Mouse (Mus musculus): ENCODE results near the gene Vmn2r71. TPM values are rescaled to one million over a fixed set of nuclear protein-coding genes. Genes with fewer than 3 reads are reported as not detected.

Gene Vmn2r71
- 0.23 and 0.43 TPM in 2 replicates for polyA plus RNA-seq (2012; rRNA removed)

GRCm38 (mm10) chr7:85562787-85563186, at the start of gene Vmn2r71:
Vmn2r71 (plus strand) TSS chr7:85563087.
- H3K4me1 ChIP-seq (ENCODE audit: control insufficient read depth, insufficient read depth, low read length) = no peaks in the 10 kb centered on the region
- TF ChIP-seq POLR2A (IDR thresholded peaks at IDR 0.05; ENCODE audit: control insufficient read depth, low read depth, low read length) (no peak), CTCF (IDR thresholded peaks at IDR 0.05; ENCODE audit: control insufficient read depth, insufficient read depth, insufficient replicate concordance, low read depth, low read length) (no peak)
- no peak within 1 kb of the TSS for H3K27ac ChIP-seq (ENCODE audit: control insufficient read depth, insufficient read depth, low read depth, low read length)
- no peak within 1 kb of the TSS for H3K4me3 ChIP-seq (ENCODE audit: control insufficient read depth, low read depth, low read length)
- H3K36me3 ChIP-seq (ENCODE audit: control insufficient read depth, insufficient read depth, low read length) = no peaks in the 10 kb centered on the region
- no peaks in the 10 kb centered on the region for H3K27me3 ChIP-seq (ENCODE audit: control insufficient read depth, insufficient read depth, low read length)

- H3K27ac ChIP-seq (ENCODE audit: control insufficient read depth, insufficient read depth, low read depth, low read length) = no peak overlapping the region
Observed at GRCm38 (mm10) chr7:85542108-85542507, 20.8 kb upstream of the Vmn2r71 start.

GRCm38 (mm10) chr7:85543118-85543517, 19.8 kb upstream of the Vmn2r71 start:
- Histone ChIP-seq H3K4me1 (ENCODE audit: control insufficient read depth, insufficient read depth, low read length) (no peaks in the 10 kb centered on the region), H3K36me3 (ENCODE audit: control insufficient read depth, insufficient read depth, low read length) (no peaks in the 10 kb centered on the region), H3K4me3 (ENCODE audit: control insufficient read depth, low read depth, low read length) (no peak overlapping the region), H3K27ac (ENCODE audit: control insufficient read depth, insufficient read depth, low read depth, low read length) (no peak overlapping the region), H3K27me3 (ENCODE audit: control insufficient read depth, insufficient read depth, low read length) (no peaks in the 10 kb centered on the region)
- TF ChIP-seq CTCF (IDR thresholded peaks at IDR 0.05; ENCODE audit: control insufficient read depth, insufficient read depth, insufficient replicate concordance, low read depth, low read length) (no peak), POLR2A (IDR thresholded peaks at IDR 0.05; ENCODE audit: control insufficient read depth, low read depth, low read length) (no peak)

More at GRCm38 (mm10) chr7:85542108-85542507, 20.8 kb upstream of the Vmn2r71 start:
- no peak overlapping the region for H3K4me3 ChIP-seq (ENCODE audit: control insufficient read depth, low read depth, low read length)
- TF ChIP-seq POLR2A (IDR thresholded peaks at IDR 0.05; ENCODE audit: control insufficient read depth, low read depth, low read length) (no peak), CTCF (IDR thresholded peaks at IDR 0.05; ENCODE audit: control insufficient read depth, insufficient read depth, insufficient replicate concordance, low read depth, low read length) (no peak)
- H3K36me3 ChIP-seq (ENCODE audit: control insufficient read depth, insufficient read depth, low read length) = no peaks in the 10 kb centered on the region
- no peaks in the 10 kb centered on the region for H3K4me1 ChIP-seq (ENCODE audit: control insufficient read depth, insufficient read depth, low read length)
- H3K27me3 ChIP-seq (ENCODE audit: control insufficient read depth, insufficient read depth, low read length) = no peaks in the 10 kb centered on the region

GRCm38 (mm10) chr7:85569092-85569491, 6.2 kb downstream of the Vmn2r71 start, which contains the start of gene Vmn2r70:
Vmn2r70 (minus strand) TSS chr7:85569192.
- no peaks in the 10 kb centered on the region for H3K36me3 ChIP-seq (ENCODE audit: control insufficient read depth, insufficient read depth, low read length)
- H3K4me1 ChIP-seq (ENCODE audit: control insufficient read depth, insufficient read depth, low read length) = no peaks in the 10 kb centered on the region
- TF ChIP-seq CTCF (IDR thresholded peaks at IDR 0.05; ENCODE audit: control insufficient read depth, insufficient read depth, insufficient replicate concordance, low read depth, low read length) = no peak
- no peak for TF ChIP-seq POLR2A (IDR thresholded peaks at IDR 0.05; ENCODE audit: control insufficient read depth, low read depth, low read length)
- no peak within 1 kb of the TSS for H3K27ac ChIP-seq (ENCODE audit: control insufficient read depth, insufficient read depth, low read depth, low read length)
- no peak within 1 kb of the TSS for H3K4me3 ChIP-seq (ENCODE audit: control insufficient read depth, low read depth, low read length)
- H3K27me3 ChIP-seq (ENCODE audit: control insufficient read depth, insufficient read depth, low read length) = no peaks in the 10 kb centered on the region

Other genes starting within 250 kb of the Vmn2r71 start
- gene Vmn2r69, start 147.2 kb upstream of the Vmn2r71 start, polyA plus RNA-seq (2012; rRNA removed) = 0.01 and 0.06 TPM in 2 replicates
- gene Vmn2r70, start 6.1 kb downstream of the Vmn2r71 start, polyA plus RNA-seq (2012; rRNA removed) = not detected in 2 replicates
- gene Vmn2r72, start 192.0 kb downstream of the Vmn2r71 start, polyA plus RNA-seq (2012; rRNA removed) = not detected in 2 replicates